Mouse (Mus musculus) CD4-positive helper T cell, adult 2 months (primary cell): Measurements from ENCODE around the gene Zbtb9.

Source experiments
- DNase-seq: peaks from one replicate; pipeline ENCODE4 v3.0.0-alpha.2; 2012; ENCODE audit warnings: low read depth, missing footprints, low spot score

Gene Zbtb9

GRCm38 (mm10) chr17:26971247-26971905 is 1.6 kb upstream of the Zbtb9 start:
- DNase-seq: no peak

- no peak for DNase-seq
Measured at GRCm38 (mm10) chr17:26972107-26972506, 860 bp upstream of the Zbtb9 start.

- DNase-seq: no peak
Measured at GRCm38 (mm10) chr17:26974547-26974946, 1.6 kb downstream of the Zbtb9 start.

GRCm38 (mm10) chr17:26975415-26975814 is 2.4 kb downstream of the Zbtb9 start:
- DNase-seq: peak; percentile 21

- peak; percentile 37 for DNase-seq
Measured at GRCm38 (mm10) chr17:26977354-26977753, 4.4 kb downstream of the Zbtb9 start.

- no peak for DNase-seq
Measured at GRCm38 (mm10) chr17:26979426-26979825, 6.5 kb downstream of the Zbtb9 start.

- DNase-seq: peak; percentile 74
Measured at GRCm38 (mm10) chr17:26981050-26981449, 8.1 kb downstream of the Zbtb9 start.

- DNase-seq: no peak
Measured at GRCm38 (mm10) chr17:26983382-26983781, 10.4 kb downstream of the Zbtb9 start.

- no peak for DNase-seq
Measured at GRCm38 (mm10) chr17:26985503-26986179, 12.7 kb downstream of the Zbtb9 start.

GRCm38 (mm10) chr17:26990521-26990920 is 17.6 kb downstream of the Zbtb9 start:
- no peak for DNase-seq

GRCm38 (mm10) chr17:26994410-26994809 is 21.4 kb downstream of the Zbtb9 start:
- no peak for DNase-seq

- DNase-seq: no peak
Measured at GRCm38 (mm10) chr17:26995006-26995405, 22.0 kb downstream of the Zbtb9 start.

GRCm38 (mm10) chr17:26995562-26995961 is 22.6 kb downstream of the Zbtb9 start:
- no peak for DNase-seq

GRCm38 (mm10) chr17:26997661-26998060 is 24.7 kb downstream of the Zbtb9 start:
- DNase-seq: no peak

GRCm38 (mm10) chr17:26998283-26998682 is 25.3 kb downstream of the Zbtb9 start:
- peak; percentile 50 for DNase-seq

GRCm38 (mm10) chr17:26999996-27000395 is 27.0 kb downstream of the Zbtb9 start:
- peak; percentile 63 for DNase-seq

- peak; percentile 57 for DNase-seq
Measured at GRCm38 (mm10) chr17:27001151-27001550, 28.2 kb downstream of the Zbtb9 start.

GRCm38 (mm10) chr17:27001889-27002288 is 28.9 kb downstream of the Zbtb9 start:
- DNase-seq: peak; percentile 52

GRCm38 (mm10) chr17:27004431-27004830 is 31.5 kb downstream of the Zbtb9 start:
- peak; percentile 45 for DNase-seq

GRCm38 (mm10) chr17:27004903-27005485 is 32.0 kb downstream of the Zbtb9 start:
- no peak for DNase-seq

- DNase-seq: no peak
Measured at GRCm38 (mm10) chr17:27005644-27006043, 32.7 kb downstream of the Zbtb9 start.

- DNase-seq: no peak
Measured at GRCm38 (mm10) chr17:27008277-27008676, 35.3 kb downstream of the Zbtb9 start.

- no peak for DNase-seq
Measured at GRCm38 (mm10) chr17:27011167-27011566, 38.2 kb downstream of the Zbtb9 start.
